Mouse (Mus musculus): Measurements from ENCODE around the gene Uroc1. TPM values are rescaled to one million over a fixed set of nuclear protein-coding genes. Genes with fewer than 3 reads are reported as not detected.

Uroc1 gene
- polyA plus RNA-seq, 1 experiment: 0.09 TPM

DNA sequence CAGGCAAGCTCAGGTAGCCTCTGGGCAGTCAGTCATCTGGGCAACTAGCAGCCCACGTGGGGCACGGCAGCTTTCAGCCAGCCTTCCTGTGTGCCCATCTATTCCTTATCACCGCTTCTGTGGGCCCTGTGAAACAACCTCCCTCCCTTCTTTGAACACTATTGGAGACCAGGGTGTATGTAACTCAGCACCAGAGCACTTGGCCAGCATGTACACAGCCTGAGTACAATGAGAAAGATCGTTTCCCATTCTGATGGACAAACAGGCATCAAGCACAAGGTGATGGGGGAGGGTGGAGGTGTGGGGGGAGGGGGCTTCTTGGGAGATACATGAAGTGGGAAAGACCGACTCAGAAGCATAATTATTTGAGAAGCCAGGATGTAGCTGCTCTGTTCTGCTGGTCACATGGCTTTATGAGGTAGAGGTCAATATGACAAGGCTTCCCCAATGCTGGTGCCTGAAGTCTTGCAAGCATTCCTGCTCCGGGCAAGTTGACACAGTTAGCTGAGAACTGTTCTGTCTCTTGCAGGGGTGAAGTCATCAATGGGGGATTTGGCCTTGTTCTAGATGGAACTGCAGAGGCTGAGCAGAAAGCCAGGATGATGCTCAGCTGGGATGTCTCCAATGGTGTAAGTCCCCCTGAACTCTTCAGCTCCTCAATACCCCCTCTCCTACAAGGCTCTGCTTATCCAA, 28.0 kb downstream of the Uroc1 start:
- no peaks in the 10 kb centered on the region for H3K36me3 ChIP-seq (ENCODE audit: control insufficient read depth, insufficient read depth, low read length)
- no peak overlapping the region for H3K27ac ChIP-seq (ENCODE audit: control insufficient read depth, insufficient read depth, low read length)
- DNase-seq: no peak
- TF ChIP-seq POLR2A (IDR thresholded peaks at IDR 0.05; ENCODE audit: control insufficient read depth, extremely low read depth, insufficient read depth, low read length, poor library complexity): no peak
- TF ChIP-seq CTCF (IDR thresholded peaks at IDR 0.05; ENCODE audit: borderline replicate concordance, control insufficient read depth, extremely low read depth, insufficient read depth, low read length, poor library complexity): no peak
- no peak overlapping the region for H3K4me3 ChIP-seq (ENCODE audit: control insufficient read depth, insufficient read depth, low read length)
- no peaks in the 10 kb centered on the region for H3K4me1 ChIP-seq (replicated peaks; ENCODE audit: control insufficient read depth, insufficient read depth, low read length)
- 91% methylated on average over 6 of the region's 6 CpGs for WGBS
- H3K27me3 ChIP-seq (ENCODE audit: control insufficient read depth, insufficient read depth, low read length): no peaks in the 10 kb centered on the region

DNA sequence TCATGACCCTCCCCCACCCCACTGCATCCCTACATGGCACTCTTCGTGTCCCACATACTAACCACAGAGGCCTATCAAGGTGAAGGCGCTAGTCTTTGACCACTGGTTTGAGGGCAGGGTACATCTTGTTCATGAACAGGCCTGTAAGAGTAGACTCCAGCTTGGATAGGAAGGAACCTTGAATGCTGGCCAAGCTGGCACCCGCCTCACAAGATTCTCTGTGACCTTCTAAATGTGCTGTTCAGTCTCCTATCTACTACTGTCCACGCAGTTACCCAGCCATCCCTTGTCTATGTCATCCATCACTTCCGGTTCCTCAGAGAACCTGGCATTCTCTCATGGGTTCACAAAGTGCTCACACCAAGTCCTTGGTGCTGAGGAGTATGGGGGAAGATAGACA, 30.2 kb downstream of the Uroc1 start:
- Histone ChIP-seq H3K27me3 (ENCODE audit: control insufficient read depth, insufficient read depth, low read length) (no peaks in the 10 kb centered on the region), H3K27ac (ENCODE audit: control insufficient read depth, insufficient read depth, low read length) (no peak overlapping the region), H3K36me3 (ENCODE audit: control insufficient read depth, insufficient read depth, low read length) (no peaks in the 10 kb centered on the region), H3K4me3 (ENCODE audit: control insufficient read depth, insufficient read depth, low read length) (no peak overlapping the region), H3K4me1 (replicated peaks; ENCODE audit: control insufficient read depth, insufficient read depth, low read length) (no peaks in the 10 kb centered on the region)
- DNase-seq: no peak
- WGBS: 92% methylated on average over 5 of the region's 5 CpGs
- TF ChIP-seq POLR2A (IDR thresholded peaks at IDR 0.05; ENCODE audit: control insufficient read depth, extremely low read depth, insufficient read depth, low read length, poor library complexity) (no peak), CTCF (IDR thresholded peaks at IDR 0.05; ENCODE audit: borderline replicate concordance, control insufficient read depth, extremely low read depth, insufficient read depth, low read length, poor library complexity) (no peak)

DNA sequence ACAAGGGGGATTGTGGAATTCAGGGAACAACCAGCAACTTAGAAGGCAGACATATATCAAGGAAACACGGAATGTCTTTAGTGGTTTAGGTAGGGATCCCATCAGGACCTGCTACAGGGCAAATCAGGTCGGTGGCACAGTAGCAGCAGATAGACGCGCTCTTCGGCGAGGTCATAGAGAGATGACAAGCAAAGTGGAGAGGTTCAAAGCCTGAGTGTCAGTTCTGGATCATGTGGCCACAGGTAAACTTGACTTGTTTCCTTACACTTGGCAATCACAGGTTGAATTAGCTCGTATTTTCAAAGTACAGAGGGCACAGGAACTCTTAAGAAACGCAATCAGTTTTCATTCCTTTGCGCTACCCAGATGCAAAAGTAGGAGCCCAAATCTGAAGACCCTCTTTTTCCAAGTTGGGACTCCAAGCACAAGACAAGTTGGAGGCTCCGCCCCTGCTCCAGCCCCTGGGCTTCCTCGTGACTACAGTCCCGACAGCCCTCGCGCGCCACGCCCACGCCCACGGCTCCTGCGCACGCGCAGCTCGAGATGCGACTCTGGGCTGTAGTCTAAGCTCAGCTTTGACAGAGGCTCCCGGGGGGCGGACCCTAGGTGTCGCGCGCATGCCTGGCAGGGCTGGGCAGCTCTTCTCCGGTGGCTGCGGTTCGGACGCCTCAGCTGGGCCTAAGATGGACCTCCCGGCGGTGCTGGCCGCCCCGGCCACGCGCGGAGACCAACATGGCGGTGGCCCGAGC, 36.1 kb downstream of the Uroc1 start, which contains the start of gene Zxdc:
Gene Zxdc (plus strand): TSS at position 517 of the 749 bp plus-strand sequence.
- H3K27me3 ChIP-seq (ENCODE audit: control insufficient read depth, insufficient read depth, low read length): no peaks in the 10 kb centered on the region
- H3K4me3 ChIP-seq (ENCODE audit: control insufficient read depth, insufficient read depth, low read length): peak within 1 kb of the TSS; percentile 95
- no peak within 1 kb of the TSS for H3K27ac ChIP-seq (ENCODE audit: control insufficient read depth, insufficient read depth, low read length)
- DNase-seq: peak; percentile 99
- peaks cover 12% of the 10 kb centered on the region for H3K4me1 ChIP-seq (replicated peaks; ENCODE audit: control insufficient read depth, insufficient read depth, low read length)
- TF ChIP-seq POLR2A (IDR thresholded peaks at IDR 0.05; ENCODE audit: control insufficient read depth, extremely low read depth, insufficient read depth, low read length, poor library complexity): no peak
- TF ChIP-seq CTCF (IDR thresholded peaks at IDR 0.05; ENCODE audit: borderline replicate concordance, control insufficient read depth, extremely low read depth, insufficient read depth, low read length, poor library complexity): peak; percentile 38; the same call in 1 of the 2 replicates
- H3K36me3 ChIP-seq (ENCODE audit: control insufficient read depth, insufficient read depth, low read length): peaks cover 10% of the 10 kb centered on the region
- WGBS: 9% methylated on average over 41 of the region's 41 CpGs

DNA sequence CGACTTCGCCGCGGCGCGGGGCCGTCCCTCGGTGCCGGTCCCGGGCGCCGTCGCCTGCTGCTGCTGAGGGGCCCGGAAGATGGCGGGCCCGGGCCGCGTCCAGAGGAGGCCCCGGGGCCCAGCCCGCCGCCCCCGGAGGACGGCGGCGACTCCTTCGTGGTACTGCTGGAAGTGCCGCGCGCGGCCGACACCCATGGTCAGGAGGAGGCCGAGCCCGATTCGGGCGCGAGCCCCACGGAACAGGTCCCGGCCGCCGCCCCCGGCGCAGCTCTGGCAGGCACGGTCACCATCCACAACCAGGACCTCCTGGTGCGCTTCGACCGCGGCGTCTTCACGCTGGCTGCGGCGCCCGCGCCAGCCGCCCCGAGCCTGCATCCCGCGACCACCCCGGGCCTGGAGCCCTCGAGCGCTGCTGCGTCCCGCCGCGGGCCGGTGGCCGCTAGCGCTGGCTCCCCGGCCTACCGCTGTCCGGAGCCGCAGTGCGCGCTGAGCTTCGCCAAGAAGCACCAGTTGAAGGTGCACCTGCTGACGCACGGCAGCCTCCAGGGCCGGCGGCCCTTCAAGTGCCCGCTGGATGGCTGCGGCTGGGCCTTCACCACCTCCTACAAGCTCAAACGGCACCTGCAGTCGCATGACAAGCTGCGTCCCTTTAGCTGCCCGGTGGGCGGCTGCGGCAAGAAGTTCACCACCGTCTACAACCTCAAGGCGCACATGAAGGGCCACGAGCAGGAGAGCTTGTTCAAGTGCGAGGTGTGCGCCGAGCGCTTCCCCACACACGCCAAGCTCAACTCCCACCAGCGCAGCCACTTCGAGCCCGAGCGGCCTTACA, 36.9 kb downstream of the Uroc1 start:
- Histone ChIP-seq H3K27me3 (ENCODE audit: control insufficient read depth, insufficient read depth, low read length) (no peaks in the 10 kb centered on the region), H3K36me3 (ENCODE audit: control insufficient read depth, insufficient read depth, low read length) (peaks cover 16% of the 10 kb centered on the region), H3K27ac (ENCODE audit: control insufficient read depth, insufficient read depth, low read length) (no peak overlapping the region), H3K4me3 (ENCODE audit: control insufficient read depth, insufficient read depth, low read length) (peak overlapping the region; percentile 95), H3K4me1 (replicated peaks; ENCODE audit: control insufficient read depth, insufficient read depth, low read length) (peaks cover 12% of the 10 kb centered on the region)
- under 1% methylated on average over 94 of the region's 98 CpGs for WGBS
- peak; percentile 37 for DNase-seq
- no peak for TF ChIP-seq POLR2A (IDR thresholded peaks at IDR 0.05; ENCODE audit: control insufficient read depth, extremely low read depth, insufficient read depth, low read length, poor library complexity)
- no peak for TF ChIP-seq CTCF (IDR thresholded peaks at IDR 0.05; ENCODE audit: borderline replicate concordance, control insufficient read depth, extremely low read depth, insufficient read depth, low read length, poor library complexity)

DNA sequence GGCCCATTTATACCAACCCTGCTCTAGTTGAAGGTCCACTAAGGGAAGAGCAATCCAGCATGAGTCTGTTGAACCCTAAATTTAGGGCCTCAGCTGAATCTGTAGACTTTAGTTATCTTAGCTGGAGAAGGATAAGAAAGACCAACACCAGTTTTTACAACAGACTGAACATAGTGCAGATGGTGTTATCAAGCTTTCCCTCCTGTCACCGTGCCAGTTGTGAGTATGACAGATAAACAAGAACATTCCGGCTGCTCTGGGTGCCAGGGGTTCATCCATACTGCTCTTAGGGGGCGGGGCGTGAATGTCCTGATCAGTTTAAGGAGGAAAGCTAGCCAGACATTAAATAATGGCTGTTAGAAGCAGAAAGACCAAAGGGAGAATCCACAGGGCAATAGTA, 41.6 kb downstream of the Uroc1 start:
- Histone ChIP-seq H3K36me3 (ENCODE audit: control insufficient read depth, insufficient read depth, low read length) (peaks cover 44% of the 10 kb centered on the region), H3K4me1 (replicated peaks; ENCODE audit: control insufficient read depth, insufficient read depth, low read length) (peaks cover 8% of the 10 kb centered on the region), H3K27ac (ENCODE audit: control insufficient read depth, insufficient read depth, low read length) (no peak overlapping the region), H3K4me3 (ENCODE audit: control insufficient read depth, insufficient read depth, low read length) (no peak overlapping the region), H3K27me3 (ENCODE audit: control insufficient read depth, insufficient read depth, low read length) (no peaks in the 10 kb centered on the region)
- 96% methylated on average over 4 of the region's 4 CpGs for WGBS
- TF ChIP-seq CTCF (IDR thresholded peaks at IDR 0.05; ENCODE audit: borderline replicate concordance, control insufficient read depth, extremely low read depth, insufficient read depth, low read length, poor library complexity) (no peak), POLR2A (IDR thresholded peaks at IDR 0.05; ENCODE audit: control insufficient read depth, extremely low read depth, insufficient read depth, low read length, poor library complexity) (no peak)
- no peak for DNase-seq

DNA sequence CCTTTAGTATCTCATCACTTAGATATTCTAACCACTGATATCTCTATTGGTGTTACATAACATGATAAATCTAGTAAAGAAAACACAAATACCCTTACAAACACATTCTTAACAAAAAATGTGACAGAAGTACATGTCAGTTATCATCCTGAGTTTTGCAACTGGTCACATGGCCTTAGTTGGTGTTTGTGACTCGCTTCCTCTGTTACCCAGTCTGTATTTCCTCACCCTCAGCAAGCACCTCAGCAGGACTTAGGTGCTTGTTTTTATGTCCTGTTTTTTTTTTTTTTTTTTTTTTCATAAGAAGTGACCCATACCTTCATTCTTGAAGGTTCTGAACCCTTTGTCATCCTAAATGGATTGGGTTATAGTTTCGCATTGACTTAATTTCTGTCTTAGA, 44.6 kb downstream of the Uroc1 start:
- peaks cover 69% of the 10 kb centered on the region for H3K36me3 ChIP-seq (ENCODE audit: control insufficient read depth, insufficient read depth, low read length)
- no peaks in the 10 kb centered on the region for H3K4me1 ChIP-seq (replicated peaks; ENCODE audit: control insufficient read depth, insufficient read depth, low read length)
- no peak overlapping the region for H3K27ac ChIP-seq (ENCODE audit: control insufficient read depth, insufficient read depth, low read length)
- no peak overlapping the region for H3K4me3 ChIP-seq (ENCODE audit: control insufficient read depth, insufficient read depth, low read length)
- no peak for TF ChIP-seq POLR2A (IDR thresholded peaks at IDR 0.05; ENCODE audit: control insufficient read depth, extremely low read depth, insufficient read depth, low read length, poor library complexity)
- TF ChIP-seq CTCF (IDR thresholded peaks at IDR 0.05; ENCODE audit: borderline replicate concordance, control insufficient read depth, extremely low read depth, insufficient read depth, low read length, poor library complexity): no peak
- WGBS: 98% methylated on average over 2 of the region's 2 CpGs
- no peaks in the 10 kb centered on the region for H3K27me3 ChIP-seq (ENCODE audit: control insufficient read depth, insufficient read depth, low read length)
- DNase-seq: no peak
